Mouse (Mus musculus) intestine, embryonic 14.5 days (tissue): ENCODE measurements around the gene Sept6. TPM values are rescaled to one million over a fixed set of nuclear protein-coding genes. Genes with fewer than 3 reads are reported as not detected.

ENCODE experiments used
- ATAC-seq: fragments of 200-750 bp; cut with Nextera tagmentation; replicated peaks from 2 replicates; pipeline ENCODE4 v1.8.0; 2017; ENCODE audit warnings: low read depth, moderate number of reproducible peaks, moderate TSS enrichment, moderate library complexity; ENCODE audit not compliant: low FRiP score, low TSS enrichment
- DNase-seq: peaks from one replicate; pipeline ENCODE4 v3.0.0-alpha.2; 2018; ENCODE audit warnings: low spot score
- H3K27ac ChIP-seq: fragments of 300-500 bp; sonication (generic); 2 replicates; pipeline ENCODE4 v1.5.1; 2014; ENCODE audit warnings: low read depth, mild to moderate bottlenecking, control low read depth
- H3K27me3 ChIP-seq: fragments of 300-500 bp; sonication (generic); replicated peaks from 2 replicates; pipeline ENCODE4 v1.6.1; 2014; ENCODE audit warnings: low read length, control low read depth; ENCODE audit not compliant: control insufficient read depth, insufficient read depth
- H3K36me3 ChIP-seq: fragments of 300-500 bp; sonication (generic); 2 replicates; pipeline ENCODE4 v1.6.1; 2014; ENCODE audit warnings: low read length, control low read depth; ENCODE audit not compliant: control insufficient read depth, insufficient read depth
- H3K4me1 ChIP-seq: fragments of 300-500 bp; sonication (generic); replicated peaks from 2 replicates; pipeline ENCODE4 v1.6.1; 2014; ENCODE audit warnings: low read length, control low read depth, mixed read lengths; ENCODE audit not compliant: control insufficient read depth, insufficient read depth
- H3K4me2 ChIP-seq: fragments of 300-500 bp; sonication (generic); 2 replicates; pipeline ENCODE4 v1.6.1; 2014; ENCODE audit warnings: low read length
- H3K4me3 ChIP-seq: fragments of 300-500 bp; sonication (generic); 2 replicates; pipeline ENCODE4 v1.5.1; 2014; ENCODE audit warnings: low read depth, low read length, control low read depth, mixed read lengths
- H3K9ac ChIP-seq: fragments of 300-500 bp; sonication (generic); 2 replicates; pipeline ENCODE4 v1.6.1; 2014; ENCODE audit warnings: mild to moderate bottlenecking, low read length
- H3K9me3 ChIP-seq: fragments of 300-500 bp; sonication (generic); 2 replicates; pipeline ENCODE4 v1.6.1; 2016; ENCODE audit warnings: low read length, control low read depth; ENCODE audit not compliant: control insufficient read depth
- WGBS: fragments of 180-500 bp; shearing (Covaris S2); extraction: QIAGEN DNeasy Blood & Tissue Kit; methylation state at CpG from one replicate; pipeline ENCODE4 v1.1.7; 2014; 5-methylcytosine and 5-hydroxymethylcytosine counted together
- polyA plus RNA-seq: library from polyadenylated mRNA; unstranded; fragments of >200 nt; fragmentation: Nextera tagmentation; extraction: Ambion mirVana; gene quantifications from 2 replicates; pipeline ENCODE4 v1.2.1, GENCODE M21; 2014

Sept6 gene
- polyA plus RNA-seq, 1 experiment from 2014 or later: 19.9 TPM

- no peak overlapping the region for H3K27ac ChIP-seq
- H3K4me1 ChIP-seq: no peaks in the 10 kb centered on the region
- WGBS: 24% methylated on average over 7 of the region's 11 CpGs
- no peaks in the 10 kb centered on the region for H3K27me3 ChIP-seq
- no peaks in the 10 kb centered on the region for H3K9me3 ChIP-seq
- H3K9ac ChIP-seq: peak overlapping the region; percentile 48; the same call in 1 of the 2 replicates
- DNase-seq (peak; percentile 59), ATAC-seq (peak; percentile 82; the same call in 1 of the 2 replicates)
- H3K4me2 ChIP-seq: peak overlapping the region; percentile 61
- H3K36me3 ChIP-seq: no peaks in the 10 kb centered on the region
- peak overlapping the region; percentile 51 for H3K4me3 ChIP-seq
These were observed 1.7 kb downstream of the Sept6 start for GRCm38 (mm10) chrX:36989752-36990404.

DNA sequence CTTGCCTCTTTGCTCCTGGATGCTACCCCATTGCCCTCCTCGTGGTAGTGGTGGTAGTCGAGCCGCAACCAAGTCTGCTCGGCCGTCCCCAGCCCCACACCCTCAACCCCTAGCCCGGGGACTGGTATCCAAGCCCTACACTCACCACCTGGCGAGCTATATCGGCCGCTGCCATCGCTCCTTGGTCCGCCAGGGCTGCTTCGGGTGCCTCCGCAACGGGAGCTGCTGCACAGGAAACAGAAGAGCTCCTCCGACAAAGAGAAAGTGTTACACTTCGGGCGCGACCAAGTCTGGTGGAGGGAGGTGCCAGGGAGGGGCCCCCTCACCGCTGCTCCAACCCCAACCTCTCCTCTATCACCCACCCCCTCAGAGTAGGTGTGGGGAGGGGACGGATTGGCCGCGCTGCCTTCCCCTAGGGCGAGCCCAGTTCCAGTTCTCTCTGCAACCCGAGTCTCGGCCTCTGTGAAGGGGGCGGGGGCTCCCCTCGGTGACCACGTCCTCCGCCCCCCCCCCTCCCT, 2.3 kb downstream of the Sept6 start:
- peak overlapping the region; percentile 48 for H3K9ac ChIP-seq
- H3K4me3 ChIP-seq: peak overlapping the region; percentile 51
- 16% methylated on average over 26 of the region's 29 CpGs for WGBS
- H3K9me3 ChIP-seq: no peaks in the 10 kb centered on the region
- no peaks in the 10 kb centered on the region for H3K4me1 ChIP-seq
- H3K4me2 ChIP-seq: peak overlapping the region; percentile 61
- peak overlapping the region; percentile 43; the same call in 1 of the 2 replicates for H3K27ac ChIP-seq
- peak; percentile 96 for ATAC-seq
- H3K36me3 ChIP-seq: no peaks in the 10 kb centered on the region
- no peaks in the 10 kb centered on the region for H3K27me3 ChIP-seq
- DNase-seq: peak; percentile 84

DNA sequence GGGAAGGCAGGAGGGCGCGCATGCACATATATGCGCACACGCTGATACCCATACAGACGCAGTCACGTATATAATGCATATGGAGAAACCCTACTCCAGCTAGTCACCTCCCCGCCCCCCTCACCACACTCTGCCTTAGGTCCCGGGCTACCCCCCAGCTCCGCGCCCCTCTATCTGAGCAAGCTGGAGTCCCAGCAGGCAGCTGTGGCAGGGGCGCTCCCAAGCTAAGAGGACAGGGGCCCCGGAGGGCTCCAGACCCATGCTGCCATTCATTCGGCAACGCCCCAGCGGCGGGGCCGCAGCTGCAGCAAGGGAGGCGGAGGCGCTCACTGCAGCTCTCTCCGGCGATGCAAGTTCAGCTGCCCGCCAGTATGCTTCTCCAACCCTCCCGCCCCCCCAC, 2.8 kb downstream of the Sept6 start:
- Histone ChIP-seq H3K4me1 (no peaks in the 10 kb centered on the region), H3K9ac (peak overlapping the region; percentile 48), H3K27me3 (no peaks in the 10 kb centered on the region), H3K9me3 (no peaks in the 10 kb centered on the region), H3K36me3 (no peaks in the 10 kb centered on the region), H3K4me3 (peak overlapping the region; percentile 51), H3K27ac (peak overlapping the region; percentile 43; the same call in 1 of the 2 replicates), H3K4me2 (peak overlapping the region; percentile 61)
- DNase-seq (no peak), ATAC-seq (peak; percentile 57)
- 11% methylated on average over 13 of the region's 23 CpGs for WGBS

DNA sequence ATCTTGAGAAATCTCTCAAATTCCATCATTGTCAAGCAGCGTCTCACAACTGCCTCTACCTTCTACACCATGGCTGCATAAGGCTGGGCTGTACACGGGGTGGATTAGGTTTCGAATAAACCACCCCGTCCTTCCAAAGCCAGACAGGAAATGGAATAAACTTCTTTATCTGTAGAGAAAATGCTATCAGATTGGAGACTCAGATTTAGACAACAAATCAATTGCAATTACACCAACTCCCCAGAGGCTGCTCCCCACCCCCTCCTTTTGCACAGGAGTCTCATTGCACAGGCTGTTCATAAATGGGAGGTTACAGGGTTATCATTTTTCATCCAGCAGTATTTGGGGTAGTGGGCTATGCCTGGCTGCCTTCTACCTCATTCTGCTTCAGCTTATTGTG, 3.7 kb downstream of the Sept6 start:
- Histone ChIP-seq H3K9ac (no peak overlapping the region), H3K27ac (no peak overlapping the region), H3K9me3 (no peaks in the 10 kb centered on the region), H3K4me1 (no peaks in the 10 kb centered on the region), H3K4me2 (peak overlapping the region; percentile 61), H3K4me3 (peak overlapping the region; percentile 51; the same call in 1 of the 2 replicates), H3K36me3 (no peaks in the 10 kb centered on the region), H3K27me3 (no peaks in the 10 kb centered on the region)
- DNase-seq (no peak), ATAC-seq (no peak)
- WGBS: 54% methylated on average over 4 of the region's 4 CpGs

DNA sequence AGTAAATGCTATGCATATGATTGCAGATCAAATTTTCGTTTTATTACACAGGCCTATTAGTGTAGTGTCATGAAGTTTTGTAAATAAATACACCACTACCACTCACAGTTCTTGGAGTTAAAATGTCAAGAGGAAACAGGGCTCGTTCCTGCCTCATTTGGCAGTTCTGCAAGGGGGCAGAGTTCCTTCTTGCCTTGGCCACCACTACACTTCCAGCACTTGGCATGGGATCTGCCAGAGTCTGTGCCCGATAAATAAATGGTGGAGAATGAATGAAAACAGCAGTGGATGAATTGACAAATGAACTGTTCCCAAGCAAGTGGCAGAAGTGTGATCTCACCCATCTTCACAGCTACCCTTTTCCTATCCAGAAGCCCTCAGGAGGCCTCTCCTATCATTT, 6.6 kb downstream of the Sept6 start:
- ATAC-seq: no peak
- Histone ChIP-seq H3K4me2 (no peak overlapping the region), H3K9ac (no peak overlapping the region), H3K4me3 (no peak overlapping the region), H3K9me3 (no peaks in the 10 kb centered on the region), H3K27ac (no peak overlapping the region), H3K36me3 (no peaks in the 10 kb centered on the region), H3K27me3 (no peaks in the 10 kb centered on the region), H3K4me1 (no peaks in the 10 kb centered on the region)
- 72% methylated on average over 3 of the region's 3 CpGs for WGBS
- DNase-seq: no peak

GRCm38 (mm10) chrX:36983654-36984311, 7.8 kb downstream of the Sept6 start:
- H3K36me3 ChIP-seq: no peaks in the 10 kb centered on the region
- no peaks in the 10 kb centered on the region for H3K27me3 ChIP-seq
- H3K4me1 ChIP-seq: no peaks in the 10 kb centered on the region
- no peak overlapping the region for H3K4me3 ChIP-seq
- no peak overlapping the region for H3K9ac ChIP-seq
- no peaks in the 10 kb centered on the region for H3K9me3 ChIP-seq
- no peak for ATAC-seq
- no peak overlapping the region for H3K27ac ChIP-seq
- H3K4me2 ChIP-seq: no peak overlapping the region
- DNase-seq: no peak
- 46% methylated on average over 11 of the region's 11 CpGs for WGBS

DNA sequence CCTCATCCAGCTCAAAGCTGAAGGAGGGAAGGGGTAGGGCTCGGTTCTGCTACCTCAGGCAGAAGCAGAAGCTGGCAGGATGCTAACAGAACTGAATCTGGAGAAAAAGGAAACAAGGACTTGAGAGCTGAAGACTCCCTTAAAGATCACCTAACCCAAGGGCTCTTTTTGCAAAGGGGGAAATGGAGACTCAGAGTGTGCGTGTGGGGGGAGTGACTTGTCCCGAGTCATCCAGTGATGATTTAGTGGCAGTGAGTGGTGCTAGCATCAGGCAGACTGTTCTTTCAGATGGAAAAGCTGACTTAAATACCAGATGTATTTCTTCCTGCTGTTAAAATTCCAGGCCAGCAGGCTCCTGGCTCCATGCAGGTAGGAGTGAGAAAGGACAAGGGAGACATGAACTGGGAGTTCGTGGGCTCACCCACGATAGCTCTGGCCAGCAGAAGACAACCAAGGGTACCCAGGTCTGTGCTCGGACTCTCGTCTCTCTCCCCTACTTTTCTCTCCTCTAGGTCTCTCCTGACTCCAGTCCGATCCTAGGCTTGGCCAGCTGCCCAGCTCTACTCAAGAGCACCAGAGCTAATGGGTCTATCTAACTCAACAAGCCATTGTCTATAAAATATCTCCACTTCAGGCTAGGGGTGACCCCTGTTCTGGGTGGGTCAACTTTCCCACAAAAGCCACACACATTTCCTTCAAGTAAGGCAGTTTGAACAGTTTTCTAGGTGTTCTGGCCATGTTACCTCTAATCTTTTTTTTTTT, 8.5 kb downstream of the Sept6 start:
- Histone ChIP-seq H3K27ac (no peak overlapping the region), H3K4me3 (no peak overlapping the region), H3K36me3 (no peaks in the 10 kb centered on the region), H3K9ac (no peak overlapping the region), H3K27me3 (no peaks in the 10 kb centered on the region), H3K4me2 (no peak overlapping the region), H3K4me1 (no peaks in the 10 kb centered on the region), H3K9me3 (no peaks in the 10 kb centered on the region)
- DNase-seq (no peak), ATAC-seq (no peak)
- WGBS: 58% methylated on average over 8 of the region's 8 CpGs

- H3K9me3 ChIP-seq: no peaks in the 10 kb centered on the region
- no peak for ATAC-seq
- no peaks in the 10 kb centered on the region for H3K36me3 ChIP-seq
- no peak overlapping the region for H3K27ac ChIP-seq
- H3K4me1 ChIP-seq: no peaks in the 10 kb centered on the region
- H3K27me3 ChIP-seq: no peaks in the 10 kb centered on the region
- DNase-seq: no peak
- no peak overlapping the region for H3K4me2 ChIP-seq
- no peak overlapping the region for H3K4me3 ChIP-seq
- 86% methylated on average over 10 of the region's 10 CpGs for WGBS
- no peak overlapping the region for H3K9ac ChIP-seq
These were observed 10.9 kb downstream of the Sept6 start for GRCm38 (mm10) chrX:36980563-36981187.
